Mouse (Mus musculus): ENCODE results near the gene Mettl27. TPM values are rescaled to one million over a fixed set of nuclear protein-coding genes. Genes with fewer than 3 reads are reported as not detected.

Mettl27 gene
- total RNA-seq, 2 experiments from 2014 or later: 8.7 to 10.3 TPM

DNA sequence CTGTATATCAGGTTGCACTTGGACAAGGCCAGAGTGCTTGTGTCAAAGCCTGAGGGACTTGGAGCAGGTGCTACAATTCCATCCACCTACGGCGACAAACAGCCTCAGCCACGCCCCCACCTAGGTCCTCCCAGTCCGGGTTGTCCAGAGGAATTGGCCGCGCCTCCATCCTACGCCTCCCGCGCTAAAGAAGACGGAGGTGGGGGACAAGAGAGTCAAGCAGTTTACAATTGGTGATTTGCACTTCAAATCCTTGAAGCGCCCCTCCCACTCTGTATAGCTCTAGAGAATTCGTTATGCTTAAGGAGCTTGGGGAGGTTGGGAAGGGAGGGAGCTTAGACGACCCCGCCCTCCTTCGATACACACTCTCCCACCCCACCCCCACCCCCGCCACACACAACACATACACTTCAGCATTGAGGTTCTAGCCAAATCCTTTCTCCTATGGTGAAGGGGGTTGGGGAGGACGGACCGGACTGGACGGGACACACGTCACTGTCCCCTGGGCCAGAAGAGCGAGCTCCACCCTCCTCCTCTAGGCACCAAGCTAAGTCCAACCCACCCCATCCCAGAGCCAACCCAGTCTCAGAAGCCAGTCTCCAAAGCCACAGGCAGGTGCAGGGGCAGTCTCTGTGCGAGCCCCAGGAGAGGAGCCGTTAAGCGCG is 53.6 kb downstream of the Mettl27 start, which contains the start of gene Cldn3:
Gene Cldn3, plus strand, starts transcription at position 582 of the 665 bp plus-strand sequence.
- peak in 1 of 2 experiments; percentile 29 for DNase-seq (ENCODE audit: low spot score in 2 of 2)

- DNase-seq (ENCODE audit: low spot score in 2 of 2): peak in 1 of 2 experiments; percentile 15
These were observed 54.4 kb downstream of the Mettl27 start for GRCm38 (mm10) chr5:134986298-134987268.

DNA sequence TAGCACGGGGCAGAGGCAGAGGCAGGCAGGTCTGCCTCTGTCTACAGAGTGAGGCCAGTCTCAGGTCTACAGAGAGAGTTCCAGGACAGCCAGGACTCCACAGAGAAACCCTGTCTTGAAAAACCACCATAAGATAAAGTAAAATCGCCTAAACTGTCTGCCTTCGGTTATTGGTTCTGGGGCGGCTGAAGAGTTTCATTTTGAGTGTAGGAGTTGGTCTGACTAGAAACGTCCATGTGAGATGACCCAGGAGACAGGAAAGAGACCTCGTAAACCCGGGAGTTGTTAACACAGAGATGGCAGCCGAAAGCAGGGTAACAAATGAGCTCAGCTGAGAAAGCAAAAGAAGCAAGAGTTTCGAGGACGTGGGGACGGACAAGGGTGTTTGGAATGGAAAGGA is 57.0 kb downstream of the Mettl27 start:
- DNase-seq (ENCODE audit: low spot score in 2 of 2): no peak

GRCm38 (mm10) chr5:134989741-134990140 is 57.6 kb downstream of the Mettl27 start:
- DNase-seq (ENCODE audit: low spot score in 2 of 2): no peak

Other genes starting within 250 kb of the Mettl27 start
- 10 to 100 TPM; 15.2 to 18.6 TPM for gene Limk1, start 243.8 kb upstream of the Mettl27 start, total RNA-seq (2021)
- gene Eln, start 185.0 kb upstream of the Mettl27 start, total RNA-seq (2021): 100 to 1,000 TPM; 334 to 400 TPM
- gene Tmem270, start 25.6 kb upstream of the Mettl27 start, total RNA-seq (2021): not detected
- not detected for gene Cldn13, start 16.8 kb upstream of the Mettl27 start, total RNA-seq (2021)
- gene Cldn4, start 14.6 kb downstream of the Mettl27 start, total RNA-seq (2021): not detected
- under 1 TPM in 1 of 2 experiments, not detected in 1; 0.29 TPM for gene Cldn3, start 53.8 kb downstream of the Mettl27 start, total RNA-seq (2021)
- 10 to 100 TPM; 44.0 to 44.6 TPM for gene Abhd11, start 76.8 kb downstream of the Mettl27 start, total RNA-seq (2021)
- 1 to 10 TPM; 4.5 to 5.1 TPM for gene Stx1a, start 91.1 kb downstream of the Mettl27 start, total RNA-seq (2021)
- 10 to 100 TPM; 23.8 to 25.2 TPM for gene Dnajc30, start 131.8 kb downstream of the Mettl27 start, total RNA-seq (2021)
- 10 to 100 TPM; 29.9 to 33.3 TPM for gene Bud23, start 132.6 kb downstream of the Mettl27 start, total RNA-seq (2021)
- gene Vps37d, start 145.9 kb downstream of the Mettl27 start, total RNA-seq (2021): 1 to 10 TPM; 3.2 to 4.1 TPM
- gene Mlxipl, start 157.5 kb downstream of the Mettl27 start, total RNA-seq (2021): 10 to 100 TPM; 13.8 to 24.6 TPM
- gene Tbl2, start 217.3 kb downstream of the Mettl27 start, total RNA-seq (2021): 10 to 100 TPM; 18.3 to 22.2 TPM
- gene Bcl7b, start 235.9 kb downstream of the Mettl27 start, total RNA-seq (2021): 10 to 100 TPM; 27.3 to 28.0 TPM